Mouse (Mus musculus): ENCODE results near the gene Mafb.

Mafb gene

GRCm38 (mm10) chr2:160366980-160367338, at the start of gene Mafb:
TSS of gene Mafb (minus strand) at chr2:160367065.
- in situ Hi-C loops (cut with MboI; ENCODE audit: low pct_unique_long_range_greater_than_20kb in 1 of 2, low sequenced_read_pairs in 2 of 2, unreplicated experiment in 1 of 2): no loop called here

GRCm38 (mm10) chr2:160415161-160415560, 48.3 kb upstream of the Mafb start:
- in situ Hi-C loops (cut with MboI; ENCODE audit: low pct_unique_long_range_greater_than_20kb in 1 of 2, low sequenced_read_pairs in 2 of 2, unreplicated experiment in 1 of 2): loop anchor here (5.0 to 10.0 kb wide), 2 partner anchors 162 to 170 kb away; no protein-coding TSS in a partner anchor

- in situ Hi-C loops (cut with MboI; ENCODE audit: low pct_unique_long_range_greater_than_20kb in 1 of 2, low sequenced_read_pairs in 2 of 2, unreplicated experiment in 1 of 2): loop anchor here (5.0 to 10.0 kb wide), 2 partner anchors 163 to 170 kb away; no protein-coding TSS in a partner anchor
These were observed 47.9 kb upstream of the Mafb start for GRCm38 (mm10) chr2:160414736-160415135.

DNA sequence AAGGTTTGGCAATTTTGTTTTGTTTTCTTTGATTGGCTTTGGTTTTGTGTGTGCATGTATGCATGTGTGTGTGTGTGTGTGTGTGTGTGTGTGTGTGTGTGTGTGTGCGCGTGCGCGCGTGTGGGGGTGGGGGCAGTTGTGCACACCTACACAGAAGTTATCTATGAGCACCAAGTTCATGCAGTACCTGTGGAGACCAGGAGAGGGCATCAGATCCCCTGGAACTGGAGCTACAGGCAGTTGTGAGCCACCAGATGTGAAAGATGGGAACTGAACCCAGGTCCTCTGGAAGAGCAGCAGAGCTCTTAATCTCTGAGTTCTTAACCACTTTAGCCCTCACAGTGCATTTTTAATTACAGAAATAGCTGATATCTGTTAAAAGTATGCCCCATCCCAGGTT, 47.1 kb upstream of the Mafb start:
- in situ Hi-C loops (cut with MboI; ENCODE audit: low pct_unique_long_range_greater_than_20kb in 1 of 2, low sequenced_read_pairs in 2 of 2, unreplicated experiment in 1 of 2): loop anchor here in 1 of 2 experiments (10.0 kb wide), 1 partner anchor 171 kb away; no protein-coding TSS in a partner anchor

GRCm38 (mm10) chr2:160413055-160413454, 46.2 kb upstream of the Mafb start:
- in situ Hi-C loops (cut with MboI; ENCODE audit: low pct_unique_long_range_greater_than_20kb in 1 of 2, low sequenced_read_pairs in 2 of 2, unreplicated experiment in 1 of 2): loop anchor here in 1 of 2 experiments (10.0 kb wide), 1 partner anchor 172 kb away; no protein-coding TSS in a partner anchor

DNA sequence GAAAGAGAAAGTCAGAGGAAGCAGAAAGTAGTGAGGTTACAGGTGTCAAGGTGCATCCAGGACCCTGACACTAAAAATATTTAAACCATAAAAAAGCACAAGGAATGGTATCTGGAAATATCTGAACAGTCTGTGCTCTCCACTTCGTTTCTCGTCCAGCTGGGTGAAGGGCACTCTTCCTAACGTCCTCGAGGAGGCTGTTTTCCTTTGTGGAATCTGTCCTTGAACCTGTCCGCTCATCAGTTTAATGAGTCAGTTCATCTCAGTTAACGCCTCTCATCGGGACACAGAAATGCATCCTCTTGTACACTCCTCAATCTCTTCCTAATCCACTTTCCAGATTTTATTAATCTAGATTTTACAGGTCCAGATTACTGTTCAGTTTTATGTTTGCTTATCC, 44.6 kb upstream of the Mafb start:
- in situ Hi-C loops (cut with MboI; ENCODE audit: low pct_unique_long_range_greater_than_20kb in 1 of 2, low sequenced_read_pairs in 2 of 2, unreplicated experiment in 1 of 2): loop anchor here in 1 of 2 experiments (10.0 kb wide), 1 partner anchor 173 kb away; no protein-coding TSS in a partner anchor

GRCm38 (mm10) chr2:160407720-160408119, 40.9 kb upstream of the Mafb start:
- in situ Hi-C loops (cut with MboI; ENCODE audit: low pct_unique_long_range_greater_than_20kb in 1 of 2, low sequenced_read_pairs in 2 of 2, unreplicated experiment in 1 of 2): no loop called here

DNA sequence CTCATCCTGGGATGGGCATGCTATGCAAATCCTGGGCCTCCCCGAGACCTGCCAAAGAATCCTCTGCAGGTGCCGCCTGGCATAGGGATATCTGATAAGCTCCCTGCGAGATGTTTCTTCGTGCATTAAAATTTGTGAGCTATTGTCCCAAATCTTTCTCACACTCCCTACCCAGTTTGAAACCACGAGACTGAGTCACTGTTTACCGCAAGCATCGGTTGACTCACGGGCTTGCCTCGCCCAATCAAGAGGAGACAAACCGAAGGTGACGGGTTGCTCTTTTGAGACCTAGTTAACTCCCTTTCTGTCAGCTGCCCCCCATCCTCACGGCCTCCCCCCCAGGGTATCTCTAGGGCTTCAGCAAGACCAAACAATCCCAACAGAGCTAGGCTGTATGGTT, 30.9 kb upstream of the Mafb start:
- in situ Hi-C loops (cut with MboI; ENCODE audit: low pct_unique_long_range_greater_than_20kb in 1 of 2, low sequenced_read_pairs in 2 of 2, unreplicated experiment in 1 of 2): no loop called here

DNA sequence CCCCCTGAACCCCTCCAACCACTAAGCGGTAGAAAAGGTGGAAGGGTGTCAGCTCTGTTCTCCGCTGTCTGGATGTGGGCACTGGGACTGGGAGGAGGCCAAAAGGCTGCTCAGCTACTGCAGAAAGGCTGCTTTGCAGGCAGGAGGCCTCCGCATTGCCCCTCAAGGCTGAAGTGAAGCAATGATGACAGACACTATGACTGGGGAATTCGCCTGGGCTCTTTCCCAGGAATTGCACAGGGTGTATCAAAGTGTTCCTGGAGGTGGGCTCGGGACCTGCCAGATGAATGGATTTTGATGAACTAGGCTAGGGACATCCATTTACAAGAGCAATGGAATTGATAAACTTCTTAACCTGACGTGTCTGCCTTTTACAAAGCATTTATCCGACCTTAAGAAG, 27.9 kb upstream of the Mafb start:
- in situ Hi-C loops (cut with MboI; ENCODE audit: low pct_unique_long_range_greater_than_20kb in 1 of 2, low sequenced_read_pairs in 2 of 2, unreplicated experiment in 1 of 2): no loop called here

DNA sequence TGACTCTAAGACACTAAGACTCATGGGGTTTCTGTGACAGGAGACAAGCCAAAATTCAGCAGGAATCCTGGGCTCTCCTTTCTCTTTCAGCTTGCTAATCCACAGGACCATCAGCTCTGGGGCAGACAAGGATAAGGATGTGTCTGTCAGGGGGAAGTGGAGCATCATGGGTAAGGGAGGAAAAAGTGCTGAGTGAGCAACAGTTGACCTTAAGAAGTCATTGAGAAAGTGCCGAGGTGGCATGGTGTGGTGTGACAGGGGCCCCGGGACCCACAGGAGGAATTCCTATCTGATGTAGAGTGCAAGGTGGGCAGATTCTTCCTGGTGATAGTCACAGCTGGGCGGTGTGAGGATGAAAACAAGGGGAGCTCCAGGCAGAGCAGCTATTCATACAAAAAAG, 25.8 kb upstream of the Mafb start:
- in situ Hi-C loops (cut with MboI; ENCODE audit: low pct_unique_long_range_greater_than_20kb in 1 of 2, low sequenced_read_pairs in 2 of 2, unreplicated experiment in 1 of 2): no loop called here

DNA sequence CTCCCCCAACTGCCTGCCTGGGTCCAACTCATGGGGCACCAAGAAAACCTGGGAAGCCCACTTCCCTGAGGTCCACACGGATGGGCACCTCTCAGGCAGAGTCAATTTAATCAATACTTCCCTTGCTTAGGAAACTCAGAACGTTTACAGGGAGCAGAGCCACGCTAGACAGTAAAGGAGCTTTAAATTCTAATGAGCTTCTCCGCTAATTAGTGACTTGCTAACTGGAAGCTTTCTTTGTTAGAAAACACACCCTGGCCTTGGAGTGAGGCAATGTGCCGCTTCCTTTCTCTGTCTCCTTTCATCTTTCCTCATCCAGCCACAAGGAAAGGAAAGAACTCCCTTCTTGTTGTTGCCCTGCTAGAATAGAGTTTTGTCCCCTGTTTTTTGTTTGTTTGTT, 21.7 kb upstream of the Mafb start:
- in situ Hi-C loops (cut with MboI; ENCODE audit: low pct_unique_long_range_greater_than_20kb in 1 of 2, low sequenced_read_pairs in 2 of 2, unreplicated experiment in 1 of 2): no loop called here

- in situ Hi-C loops (cut with MboI; ENCODE audit: low pct_unique_long_range_greater_than_20kb in 1 of 2, low sequenced_read_pairs in 2 of 2, unreplicated experiment in 1 of 2): no loop called here
These were observed 16.6 kb upstream of the Mafb start for GRCm38 (mm10) chr2:160383418-160383817.

- in situ Hi-C loops (cut with MboI; ENCODE audit: low pct_unique_long_range_greater_than_20kb in 1 of 2, low sequenced_read_pairs in 2 of 2, unreplicated experiment in 1 of 2): loop anchor here (10.0 kb wide), 1 partner anchor 207 kb away; no protein-coding TSS in a partner anchor
These were observed 11.4 kb upstream of the Mafb start for GRCm38 (mm10) chr2:160378271-160378670.

DNA sequence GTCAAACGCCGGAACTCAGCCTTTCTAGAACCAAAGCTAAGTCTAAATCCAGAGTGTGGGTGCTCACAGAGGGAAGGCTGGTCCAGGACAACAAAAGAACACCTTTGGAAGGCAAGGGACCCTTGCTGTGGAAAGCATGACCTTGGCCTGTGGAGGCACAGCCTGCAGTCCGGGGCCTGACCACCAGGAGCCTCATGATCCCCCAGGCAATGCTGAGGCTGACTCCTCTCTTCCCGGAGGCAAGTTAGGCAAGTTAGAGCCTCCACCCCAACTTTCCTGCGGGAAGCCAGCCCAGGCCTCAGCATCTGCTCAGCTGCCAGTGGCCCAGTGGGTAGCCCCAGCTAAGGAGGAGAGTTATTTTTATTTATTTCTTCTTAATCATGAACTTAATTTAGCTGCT, 9.4 kb upstream of the Mafb start:
- in situ Hi-C loops (cut with MboI; ENCODE audit: low pct_unique_long_range_greater_than_20kb in 1 of 2, low sequenced_read_pairs in 2 of 2, unreplicated experiment in 1 of 2): loop anchor here (10.0 kb wide), 1 partner anchor 209 kb away; no protein-coding TSS in a partner anchor

- in situ Hi-C loops (cut with MboI; ENCODE audit: low pct_unique_long_range_greater_than_20kb in 1 of 2, low sequenced_read_pairs in 2 of 2, unreplicated experiment in 1 of 2): loop anchor here (10.0 kb wide), 1 partner anchor 215 kb away; no protein-coding TSS in a partner anchor
These were observed 3.0 kb upstream of the Mafb start for GRCm38 (mm10) chr2:160369653-160370420.

- in situ Hi-C loops (cut with MboI; ENCODE audit: low pct_unique_long_range_greater_than_20kb in 1 of 2, low sequenced_read_pairs in 2 of 2, unreplicated experiment in 1 of 2): no loop called here
These were observed 1.8 kb upstream of the Mafb start for GRCm38 (mm10) chr2:160368422-160369357.

- in situ Hi-C loops (cut with MboI; ENCODE audit: low pct_unique_long_range_greater_than_20kb in 1 of 2, low sequenced_read_pairs in 2 of 2, unreplicated experiment in 1 of 2): no loop called here
These were observed 763 bp upstream of the Mafb start for GRCm38 (mm10) chr2:160367448-160368208.

Data from mouse embryonic stem cell (cell line).